Mouse (Mus musculus): ENCODE measurements around the gene Cep19.
A peak's percentile ranks its signal among the peaks of the same experiment; 100 is the strongest.

- TF ChIP-seq POLR2A (IDR thresholded peaks at IDR 0.05; ENCODE audit: borderline replicate concordance, control insufficient read depth, low read depth, low read length) = peak; percentile 9; the same call in 1 of the 2 replicates
- no peak for TF ChIP-seq CTCF (IDR thresholded peaks at IDR 0.05; ENCODE audit: control insufficient read depth, insufficient read depth, low read length)
These were observed 14.1 kb downstream of the Cep19 start for GRCm38 (mm10) chr16:32113541-32114218.

Data from bone marrow, adult 2 months (tissue).